Mouse (Mus musculus) myocyte (in vitro differentiated cells): ENCODE measurements around the gene Camta1. TPM values are rescaled to one million over a fixed set of nuclear protein-coding genes. Genes with fewer than 3 reads are reported as not detected.

ENCODE experiments used
- H3K27me3 ChIP-seq: one replicate; pipeline ENCODE4 v1.6.1; 2011; ENCODE audit not compliant: control insufficient read depth, insufficient read depth, insufficient read length
- H3K36me3 ChIP-seq: one replicate; pipeline ENCODE4 v1.6.1; 2011; ENCODE audit not compliant: control insufficient read depth, insufficient read depth
- H3K4me2 ChIP-seq: one replicate; pipeline ENCODE4 v1.6.1; 2011; ENCODE audit warnings: low read depth, control low read depth
- H3K4me3 ChIP-seq: one replicate; pipeline ENCODE4 v1.5.1; 2011; ENCODE audit warnings: mild to moderate bottlenecking, control low read depth, moderate library complexity
- H3K79me2 ChIP-seq: one replicate; pipeline ENCODE4 v1.6.1; 2011; ENCODE audit not compliant: control insufficient read depth, insufficient read depth
- H3ac ChIP-seq: one replicate; pipeline ENCODE4 v1.6.1; 2011; ENCODE audit not compliant: control insufficient read depth, insufficient read length
- CEBPB ChIP-seq: IDR thresholded peaks from 2 replicates; pipeline ENCODE4 v1.6.1; 2011; ENCODE audit warnings: mild to moderate bottlenecking, moderate library complexity; ENCODE audit not compliant: poor library complexity, insufficient read depth, severe bottlenecking
- E2F4 ChIP-seq: IDR thresholded peaks from one replicate; pipeline ENCODE4 v1.6.1; 2011; ENCODE audit warnings: mild to moderate bottlenecking, control low read depth, moderate library complexity; ENCODE audit not compliant: insufficient read depth
- MAX ChIP-seq: IDR thresholded peaks from one replicate; pipeline ENCODE4 v1.6.1; 2011; ENCODE audit warnings: low read depth, mild to moderate bottlenecking, control low read depth
- MYOD1 ChIP-seq, 3 experiments: IDR thresholded peaks; one replicate each; pipeline ENCODE4 v1.6.1; 2011; ENCODE audit warnings: control low read depth in 2 of 3, low read depth in 2 of 3, mild to moderate bottlenecking in 2 of 3, moderate library complexity in 1 of 3; ENCODE audit not compliant: insufficient read length in 2 of 3, control insufficient read depth in 1 of 3
- MYOG ChIP-seq, 3 experiments: IDR thresholded peaks; one replicate each; pipeline ENCODE4 v1.6.1; 2011; ENCODE audit warnings: control low read depth in 2 of 3, low read depth in 2 of 3, mild to moderate bottlenecking in 2 of 3; ENCODE audit not compliant: insufficient read length in 2 of 3, control insufficient read depth in 1 of 3, insufficient read depth in 1 of 3
- POLR2A ChIP-seq: IDR thresholded peaks from one replicate; pipeline ENCODE4 v1.6.1; 2011; ENCODE audit warnings: low read depth, mild to moderate bottlenecking, control low read depth, moderate library complexity; ENCODE audit not compliant: insufficient read length
- POLR2AphosphoS2 ChIP-seq: IDR thresholded peaks from one replicate; pipeline ENCODE4 v1.6.1; 2011; ENCODE audit warnings: low read depth, control low read depth; ENCODE audit not compliant: insufficient read length
- REST ChIP-seq: IDR thresholded peaks from one replicate; pipeline ENCODE4 v1.6.1; 2011; ENCODE audit warnings: mild to moderate bottlenecking, control low read depth, moderate library complexity; ENCODE audit not compliant: insufficient read depth, insufficient read length
- SRF ChIP-seq: IDR thresholded peaks from one replicate; pipeline ENCODE4 v1.6.1; 2011; ENCODE audit warnings: low read depth; ENCODE audit not compliant: control insufficient read depth, insufficient read length
- TCF12 ChIP-seq: IDR thresholded peaks from one replicate; pipeline ENCODE4 v1.6.1; 2011; ENCODE audit warnings: mild to moderate bottlenecking, control low read depth; ENCODE audit not compliant: poor library complexity, insufficient read depth, severe bottlenecking
- TCF3 ChIP-seq: IDR thresholded peaks from one replicate; pipeline ENCODE4 v1.6.1; 2011; ENCODE audit warnings: low read depth, control low read depth; ENCODE audit not compliant: insufficient read length
- USF1 ChIP-seq: IDR thresholded peaks from one replicate; pipeline ENCODE4 v1.6.1; 2011; ENCODE audit warnings: low read depth, mild to moderate bottlenecking, control low read depth, moderate library complexity
- polyA plus RNA-seq: library from polyadenylated mRNA; unstranded; fragments of >200 nt; fragmentation: generic; extraction: Trizol; gene quantifications from one replicate; pipeline ENCODE4 v1.2.1, GENCODE M21; 2012; ENCODE audit warnings: missing spikeins

The Camta1 gene
- polyA plus RNA-seq, 1 experiment = 40.6 TPM

DNA sequence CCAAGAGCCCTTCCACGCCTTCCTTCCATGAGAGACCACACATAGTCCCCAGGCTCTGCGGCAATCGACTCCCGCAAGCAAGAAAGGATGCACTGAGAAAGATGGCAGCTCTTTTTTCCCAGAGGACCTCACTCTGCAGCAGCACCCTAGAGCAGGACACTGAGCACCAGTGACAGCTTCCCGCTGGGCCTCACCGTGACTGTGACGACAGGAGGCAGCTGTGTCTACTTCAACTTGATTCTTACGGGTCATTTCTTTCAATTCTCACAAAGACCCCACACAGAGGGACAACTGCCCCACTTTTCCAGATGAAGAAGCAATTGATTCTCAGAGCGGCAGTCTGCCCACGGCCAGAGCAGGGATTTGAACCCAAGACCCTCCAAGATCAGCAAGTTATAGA lies 516.9 kb downstream of the Camta1 start:
- H3K4me3 ChIP-seq = no peak overlapping the region

DNA sequence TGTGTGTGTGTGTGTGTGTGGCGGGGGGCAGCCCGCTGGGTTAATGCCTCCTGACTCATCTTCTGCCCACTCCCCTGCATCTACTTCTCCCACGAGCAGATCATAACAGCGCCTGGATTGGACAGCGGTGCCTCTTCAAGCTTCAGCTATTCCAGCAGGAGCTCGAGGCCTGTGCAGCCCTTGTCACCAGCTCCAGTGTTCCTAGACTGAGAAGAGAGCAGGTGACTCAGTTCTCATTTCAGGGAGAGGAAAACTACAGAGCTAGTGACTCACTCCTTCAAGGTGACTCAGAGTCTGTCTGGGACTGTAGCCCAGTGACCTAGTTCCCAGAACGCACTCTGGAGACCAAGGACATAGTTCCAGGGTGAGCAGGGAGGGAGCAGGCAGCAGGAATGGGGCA lies 522.3 kb downstream of the Camta1 start:
- Histone ChIP-seq H3ac (no peak overlapping the region), H3K79me2 (no peaks in the 10 kb centered on the region), H3K27me3 (no peaks in the 10 kb centered on the region), H3K36me3 (no peaks in the 10 kb centered on the region), H3K4me2 (peak overlapping the region; percentile 59), H3K4me3 (no peak overlapping the region)
- TF ChIP-seq MYOD1 (IDR thresholded peaks at IDR 0.05; ENCODE audit: control insufficient read depth in 1 of 3, insufficient read length in 2 of 3, low read depth in 2 of 3) (peak in 1 of 3 experiments; percentile 27), POLR2AphosphoS2 (no peak), USF1 (peak; percentile 17)

More for the DNA sequence above, 516.9 kb downstream of the Camta1 start:
- TF ChIP-seq USF1 = no peak
- TF ChIP-seq TCF3 = no peak
- no peak for TF ChIP-seq CEBPB
- TF ChIP-seq SRF = no peak
- TF ChIP-seq POLR2A = no peak
- no peak for TF ChIP-seq MAX
- no peak for TF ChIP-seq E2F4
- TF ChIP-seq MYOD1 (IDR thresholded peaks at IDR 0.05; ENCODE audit: control insufficient read depth in 1 of 3, insufficient read length in 2 of 3, low read depth in 2 of 3) = no peak
- TF ChIP-seq TCF12 = no peak
- TF ChIP-seq POLR2AphosphoS2 = no peak
- Histone ChIP-seq H3K4me2 (no peak overlapping the region), H3K36me3 (no peaks in the 10 kb centered on the region), H3K27me3 (no peaks in the 10 kb centered on the region), H3ac (no peak overlapping the region), H3K79me2 (no peaks in the 10 kb centered on the region)

DNA sequence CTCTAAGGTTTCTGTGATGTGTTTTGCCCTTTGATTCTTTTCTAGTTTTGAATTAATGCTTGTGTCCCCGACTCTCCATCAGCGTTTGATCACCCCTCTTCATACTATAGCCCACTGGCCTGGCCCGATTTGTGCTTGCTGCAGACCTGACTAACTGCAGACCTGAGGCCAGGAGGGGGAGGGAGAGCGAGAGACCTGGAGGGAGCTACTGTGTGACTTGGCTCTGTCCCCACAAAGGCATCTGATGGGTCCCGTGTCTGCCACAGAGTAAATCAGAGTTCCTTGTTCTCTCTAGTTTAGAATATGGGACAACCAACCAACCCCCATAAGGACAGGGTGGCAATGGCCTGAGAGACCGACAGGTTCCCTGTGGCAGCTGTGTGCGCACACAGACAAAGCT lies 522.7 kb downstream of the Camta1 start:
- peak overlapping the region; percentile 55 for H3K4me2 ChIP-seq
- H3K27me3 ChIP-seq = no peaks in the 10 kb centered on the region
- H3K36me3 ChIP-seq = no peaks in the 10 kb centered on the region
- no peak overlapping the region for H3K4me3 ChIP-seq
- no peaks in the 10 kb centered on the region for H3K79me2 ChIP-seq
- TF ChIP-seq MYOD1 (IDR thresholded peaks at IDR 0.05; ENCODE audit: control insufficient read depth in 1 of 3, insufficient read length in 2 of 3, low read depth in 2 of 3) (no peak), TCF3 (no peak), MAX (no peak), SRF (no peak), POLR2A (no peak), TCF12 (no peak), MYOG (IDR thresholded peaks at IDR 0.05; ENCODE audit: control insufficient read depth in 1 of 3, insufficient read depth in 1 of 3, insufficient read length in 2 of 3, low read depth in 2 of 3) (no peak), E2F4 (no peak), POLR2AphosphoS2 (no peak), CEBPB (no peak), REST (no peak), USF1 (no peak)
- H3ac ChIP-seq = no peak overlapping the region

DNA sequence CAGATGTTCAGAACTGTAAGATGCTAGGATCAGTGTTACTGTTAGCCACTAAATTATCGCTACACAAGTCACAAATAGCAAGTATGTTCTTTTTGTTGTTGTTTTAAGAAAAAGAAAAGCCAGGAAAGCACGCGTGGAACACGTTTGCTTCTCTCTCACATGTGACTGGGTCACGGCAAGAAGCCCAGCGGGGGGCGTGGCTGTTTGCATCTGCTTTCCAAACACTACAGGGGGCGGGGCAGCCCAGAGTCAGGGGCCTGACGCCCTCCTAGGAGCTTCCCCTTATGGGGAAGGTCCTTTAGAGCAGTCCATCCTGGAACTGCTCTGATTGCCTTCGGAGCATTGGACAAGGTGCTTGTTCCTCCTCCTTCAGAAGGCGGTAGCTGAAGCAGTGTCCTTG lies 524.1 kb downstream of the Camta1 start:
- H3K4me2 ChIP-seq = no peak overlapping the region
- no peaks in the 10 kb centered on the region for H3K27me3 ChIP-seq
- no peak overlapping the region for H3K4me3 ChIP-seq
- no peaks in the 10 kb centered on the region for H3K36me3 ChIP-seq
- H3ac ChIP-seq = no peak overlapping the region
- H3K79me2 ChIP-seq = no peaks in the 10 kb centered on the region
- TF ChIP-seq MYOG (IDR thresholded peaks at IDR 0.05; ENCODE audit: control insufficient read depth in 1 of 3, insufficient read depth in 1 of 3, insufficient read length in 2 of 3, low read depth in 2 of 3) = no peak
- TF ChIP-seq POLR2A = no peak
- no peak for TF ChIP-seq TCF3
- TF ChIP-seq TCF12 = no peak
- no peak for TF ChIP-seq USF1
- TF ChIP-seq SRF = no peak
- no peak for TF ChIP-seq POLR2AphosphoS2
- TF ChIP-seq REST = no peak
- TF ChIP-seq MAX = no peak
- TF ChIP-seq E2F4 = no peak
- TF ChIP-seq CEBPB = no peak
- TF ChIP-seq MYOD1 (IDR thresholded peaks at IDR 0.05; ENCODE audit: control insufficient read depth in 1 of 3, insufficient read length in 2 of 3, low read depth in 2 of 3) = no peak

DNA sequence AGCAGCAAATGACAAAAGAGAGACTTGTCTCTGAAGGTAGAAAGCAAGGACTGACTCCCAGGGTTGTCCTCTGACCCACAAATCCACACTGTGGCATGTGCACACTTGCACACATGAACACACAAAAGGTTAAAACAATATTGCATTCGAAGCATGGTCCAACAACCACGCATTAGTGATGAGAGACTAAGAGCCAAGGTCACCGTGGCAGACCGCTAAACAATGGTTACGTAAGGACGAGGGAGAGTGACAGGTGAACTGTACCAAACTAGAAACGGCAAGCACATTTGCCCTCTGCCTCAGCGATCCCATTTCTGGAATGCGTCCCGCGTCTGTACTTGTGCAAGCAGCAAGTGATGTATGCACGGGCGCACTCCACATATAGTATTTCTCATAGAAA lies 525.3 kb downstream of the Camta1 start:
- Histone ChIP-seq H3K36me3 (no peaks in the 10 kb centered on the region), H3K4me3 (no peak overlapping the region), H3K79me2 (no peaks in the 10 kb centered on the region), H3ac (no peak overlapping the region), H3K27me3 (no peaks in the 10 kb centered on the region), H3K4me2 (no peak overlapping the region)
- TF ChIP-seq USF1 (no peak), POLR2A (no peak), E2F4 (no peak), REST (no peak), MYOG (IDR thresholded peaks at IDR 0.05; ENCODE audit: control insufficient read depth in 1 of 3, insufficient read depth in 1 of 3, insufficient read length in 2 of 3, low read depth in 2 of 3) (no peak), MYOD1 (IDR thresholded peaks at IDR 0.05; ENCODE audit: control insufficient read depth in 1 of 3, insufficient read length in 2 of 3, low read depth in 2 of 3) (no peak), TCF3 (no peak), CEBPB (no peak), SRF (no peak), TCF12 (no peak), POLR2AphosphoS2 (no peak), MAX (no peak)
